9 mouse cellular contexts compared by ENCODE assay signal in genomic region chr12:96311137-96311536, GRCm38 (mm10).
DNase-seq lines count a peak whose midpoint lies in the region; ATAC-seq and TF ChIP-seq lines count a peak whose summit lies in the region.
"Had no signal": no experiment of that assay in that cellular context is flagged by ENCODE, and none has a peak within 500 bp of the region (broad histone marks: within the 10 kb centered on the region; RNA-seq: fewer than 3 reads in every experiment).

No protein-coding gene starts in this region.

- dilution Hi-C loops in CH12.LX (cut with MboI; ENCODE audit: extremely low pct_ligation_motif_present, extremely low pct_unique_long_range_greater_than_20kb, low sequenced_read_pairs) = no loop called here

- DNase-seq in hindbrain, embryonic 14.5 days (ENCODE audit: low spot score) = peak; percentile 64
- peak; percentile 0 for DNase-seq in CH12.LX (ENCODE audit: extremely low read depth)
- DNase-seq in adrenal gland, postnatal 10 days = peak; percentile 79
- peak; percentile 20 for DNase-seq in embryo, embryonic 11.5 days (ENCODE audit: low read depth, low spot score)
- peak; percentile 17 to 76 for DNase-seq in kidney, postnatal 36 days
- DNase-seq in neural tube, embryonic 11.5 days (ENCODE audit: low spot score) = peak; percentile 63
- DNase-seq in thymus, postnatal 36 days = no peak

- no peak overlapping the region for H3K4me3 ChIP-seq in hindbrain, embryonic 14.5 days (replicated peaks; ENCODE audit: low read length)
- no peak overlapping the region for H3K4me3 ChIP-seq in hindbrain, embryonic 16.5 days (ENCODE audit: low read length)
- no peak overlapping the region for H3K4me3 ChIP-seq in CH12.LX (replicated peaks in 1 of 3; ENCODE audit: low read depth in 2 of 3, low read length in 2 of 3, poor library complexity in 1 of 3)
- H3K4me3 ChIP-seq in neural tube, embryonic 11.5 days (ENCODE audit: low read depth, low read length) = no peak overlapping the region
- H3K4me3 ChIP-seq: embryonic facial prominence, embryonic 13.5 days had no signal

- no peaks in the 10 kb centered on the region for H3K79me2 ChIP-seq in CH12.LX (replicated peaks; ENCODE audit: control insufficient read depth, extremely low read depth, insufficient read depth, poor library complexity, severe bottlenecking)

- ATAC-seq in hindbrain, embryonic 14.5 days (ENCODE audit: low FRiP score) = no peak
- no peak for ATAC-seq in hindbrain, embryonic 16.5 days
- ATAC-seq in neural tube, embryonic 11.5 days (ENCODE audit: insufficient read depth, low FRiP score, low TSS enrichment) = peak; percentile 63; the same call in 1 of the 2 replicates

- no peaks in the 10 kb centered on the region for H3K4me1 ChIP-seq in hindbrain, embryonic 14.5 days (replicated peaks; ENCODE audit: control insufficient read depth, insufficient read depth, low read length)
- no peaks in the 10 kb centered on the region for H3K4me1 ChIP-seq in hindbrain, embryonic 16.5 days (ENCODE audit: control insufficient read depth, insufficient read depth, low read depth, low read length)
- H3K4me1 ChIP-seq in CH12.LX (ENCODE audit: control insufficient read depth in 1 of 2, insufficient read depth in 2 of 2) = no peaks in the 10 kb centered on the region
- no peaks in the 10 kb centered on the region for H3K4me1 ChIP-seq in neural tube, embryonic 11.5 days (ENCODE audit: control insufficient read depth, insufficient read depth, low read length)
- H3K4me1 ChIP-seq: embryonic facial prominence, embryonic 13.5 days had no signal

- no peaks in the 10 kb centered on the region for H3K27me3 ChIP-seq in hindbrain, embryonic 14.5 days (ENCODE audit: control insufficient read depth, insufficient read depth, low read length)
- H3K27me3 ChIP-seq in hindbrain, embryonic 16.5 days (replicated peaks; ENCODE audit: control insufficient read depth, insufficient read depth, low read length) = no peaks in the 10 kb centered on the region
- H3K27me3 ChIP-seq in CH12.LX (replicated peaks) = no peaks in the 10 kb centered on the region
- H3K27me3 ChIP-seq in neural tube, embryonic 11.5 days (ENCODE audit: control insufficient read depth, insufficient read depth, low read length) = no peaks in the 10 kb centered on the region
- H3K27me3 ChIP-seq: embryonic facial prominence, embryonic 13.5 days had no signal

- TF ChIP-seq EP300 in CH12.LX (IDR thresholded peaks at IDR 0.05; ENCODE audit: low read length) = no peak

- TF ChIP-seq RAD21 in CH12.LX (IDR thresholded peaks at IDR 0.05; ENCODE audit: low read depth, low read length) = no peak; the same call in 1 of the 2 replicates

- no peak overlapping the region for H3K9ac ChIP-seq in hindbrain, embryonic 14.5 days
- no peak overlapping the region for H3K9ac ChIP-seq in hindbrain, embryonic 16.5 days (ENCODE audit: low read depth, low read length)
- H3K9ac ChIP-seq in CH12.LX (ENCODE audit: insufficient read depth, low read depth) = no peak overlapping the region
- H3K9ac ChIP-seq in neural tube, embryonic 11.5 days (ENCODE audit: low read length) = no peak overlapping the region
- H3K9ac ChIP-seq: embryonic facial prominence, embryonic 13.5 days had no signal

- 4% methylated on average over 2 of the region's 2 CpGs for WGBS in hindbrain, embryonic 14.5 days
- WGBS in hindbrain, embryonic 16.5 days = 3% methylated on average over 2 of the region's 2 CpGs
- WGBS in neural tube, embryonic 11.5 days = 4% methylated on average over 2 of the region's 2 CpGs

- H3K4me2 ChIP-seq in hindbrain, embryonic 14.5 days (replicated peaks) = no peak overlapping the region
- no peak overlapping the region for H3K4me2 ChIP-seq in hindbrain, embryonic 16.5 days (ENCODE audit: low read length)
- no peak overlapping the region for H3K4me2 ChIP-seq in CH12.LX (ENCODE audit: insufficient read depth, low read depth, poor library complexity, severe bottlenecking)
- no peak overlapping the region for H3K4me2 ChIP-seq in neural tube, embryonic 11.5 days (ENCODE audit: low read depth)
- H3K4me2 ChIP-seq: embryonic facial prominence, embryonic 13.5 days had no signal

- no peaks in the 10 kb centered on the region for H3K9me3 ChIP-seq in hindbrain, embryonic 14.5 days (ENCODE audit: control insufficient read depth, low read length)
- H3K9me3 ChIP-seq in hindbrain, embryonic 16.5 days (ENCODE audit: control insufficient read depth, low read length) = no peaks in the 10 kb centered on the region
- peaks cover 4% of the 10 kb centered on the region for H3K9me3 ChIP-seq in CH12.LX (replicated peaks; ENCODE audit: low read length)
- H3K9me3 ChIP-seq in neural tube, embryonic 11.5 days (ENCODE audit: control insufficient read depth, low read length) = no peaks in the 10 kb centered on the region
- H3K9me3 ChIP-seq: embryonic facial prominence, embryonic 13.5 days had no signal

- TF ChIP-seq CTCF in CH12.LX (conservative IDR thresholded peaks at IDR 0.05 in 1 of 2, IDR thresholded peaks at IDR 0.05 in 1 of 2; ENCODE audit: low read depth in 2 of 2, low read length in 2 of 2) = peak in 1 of 2 experiments; percentile 18; a peak in 1 of 4 replicates

- TF ChIP-seq POLR2A in CH12.LX (IDR thresholded peaks at IDR 0.05; ENCODE audit: low read depth, low read length) = no peak

- no peaks in the 10 kb centered on the region for H3K36me3 ChIP-seq in hindbrain, embryonic 14.5 days (replicated peaks; ENCODE audit: control insufficient read depth, insufficient read depth)
- H3K36me3 ChIP-seq in hindbrain, embryonic 16.5 days (ENCODE audit: control insufficient read depth, insufficient read depth, low read length) = no peaks in the 10 kb centered on the region
- H3K36me3 ChIP-seq in CH12.LX (replicated peaks in 1 of 2; ENCODE audit: control insufficient read depth in 1 of 2, insufficient read depth in 1 of 2, low read length in 1 of 2) = no peaks in the 10 kb centered on the region
- H3K36me3 ChIP-seq in neural tube, embryonic 11.5 days (ENCODE audit: control insufficient read depth, insufficient read depth, low read length) = no peaks in the 10 kb centered on the region
- H3K36me3 ChIP-seq: embryonic facial prominence, embryonic 13.5 days had no signal

- in situ Hi-C loops in CH12.LX (cut with MboI; ENCODE audit: low pct_ligation_motif_present, low pct_unique_long_range_greater_than_20kb, low sequenced_read_pairs) = no loop called here

- H3K27ac ChIP-seq in hindbrain, embryonic 14.5 days = no peak overlapping the region
- H3K27ac ChIP-seq in hindbrain, embryonic 16.5 days (ENCODE audit: low read depth, low read length) = no peak overlapping the region
- H3K27ac ChIP-seq in CH12.LX (ENCODE audit: insufficient read depth, low read depth) = no peak overlapping the region
- H3K27ac ChIP-seq in neural tube, embryonic 11.5 days (ENCODE audit: low read depth, low read length) = no peak overlapping the region
- H3K27ac ChIP-seq: embryonic facial prominence, embryonic 13.5 days had no signal

TF ChIP-seq in CH12.LX, 34 proteins besides CTCF, POLR2A, EP300 and RAD21:
- TF ChIP-seq MAX (IDR thresholded peaks at IDR 0.05; ENCODE audit: low read length) = no peak
- no peak for TF ChIP-seq IRF4 (IDR thresholded peaks at IDR 0.05; ENCODE audit: low read depth, low read length)
- no peak for TF ChIP-seq MAFK (IDR thresholded peaks at IDR 0.05; ENCODE audit: insufficient replicate concordance, low read length)
- no peak for TF ChIP-seq SIN3A (IDR thresholded peaks at IDR 0.05; ENCODE audit: low read length)
- TF ChIP-seq RCOR1 (conservative IDR thresholded peaks at IDR 0.05; ENCODE audit: low read depth, low read length) = no peak
- TF ChIP-seq MEF2A (IDR thresholded peaks at IDR 0.05; ENCODE audit: borderline replicate concordance, low read depth, low read length) = no peak
- TF ChIP-seq MAZ (IDR thresholded peaks at IDR 0.05; ENCODE audit: low read depth, low read length) = no peak

Comparison
In these comparisons a context has a peak if more than half of its experiments do, and no peak if none do; other contexts are left out.
1. DNase-seq: peak in hindbrain, embryonic 14.5 days (single experiment), CH12.LX (single experiment), adrenal gland, postnatal 10 days (single experiment), embryo, embryonic 11.5 days (single experiment), kidney, postnatal 36 days (2 of 2) and neural tube, embryonic 11.5 days (single experiment); none in thymus, postnatal 36 days (0 of 2).